Mouse (Mus musculus): ENCODE results near the gene Fam241a.

Gene Fam241a

DNA sequence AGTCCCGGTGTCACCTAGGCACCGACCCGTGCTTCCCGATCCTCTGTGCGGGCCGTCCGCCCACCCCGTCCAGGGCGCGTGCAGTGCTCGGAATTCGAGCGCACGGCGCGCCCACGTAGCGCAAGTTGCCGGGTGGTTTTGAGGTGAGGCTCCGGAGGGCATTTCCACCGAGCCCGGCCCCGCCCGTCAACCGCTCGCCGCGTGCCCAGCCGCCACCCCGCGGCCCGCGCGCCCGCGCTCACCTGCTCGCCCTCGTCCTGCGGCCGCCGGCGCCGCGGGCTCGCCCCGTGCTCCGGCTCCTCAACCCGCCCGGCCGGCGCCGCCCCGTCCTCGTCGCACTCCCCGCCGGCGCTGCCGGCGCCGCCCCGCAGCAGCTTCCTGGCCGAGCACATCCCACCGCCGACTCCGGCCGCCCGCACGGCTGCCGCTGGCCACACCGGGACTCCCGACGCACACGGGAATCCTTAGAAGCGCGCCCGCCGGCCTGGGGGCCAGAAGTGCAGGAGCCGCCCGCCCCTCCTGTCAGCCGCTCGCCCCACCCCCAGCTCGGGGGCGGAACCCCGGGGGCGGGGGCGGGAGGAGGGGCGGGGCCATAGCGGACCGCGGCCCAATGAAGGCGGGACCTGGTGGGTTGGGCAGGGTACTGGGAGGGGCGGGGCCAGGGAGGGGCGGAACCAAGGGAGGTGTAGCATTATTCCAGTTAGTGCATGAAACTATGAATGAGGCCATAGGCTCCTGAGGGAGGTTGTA lies at the start of gene Fam241a:
Gene Fam241a (minus strand): TSS at position 533 of the 750 bp plus-strand sequence.
- peak; percentile 52 to 62 for DNase-seq (ENCODE audit: low spot score in 2 of 2)

- DNase-seq (ENCODE audit: low spot score in 2 of 2) = no peak
Observed at GRCm38 (mm10) chr3:127932453-127932852, 36.3 kb upstream of the Fam241a start.

- no peak for DNase-seq (ENCODE audit: low spot score in 2 of 2)
Observed at GRCm38 (mm10) chr3:127930326-127931012, 34.3 kb upstream of the Fam241a start.

DNA sequence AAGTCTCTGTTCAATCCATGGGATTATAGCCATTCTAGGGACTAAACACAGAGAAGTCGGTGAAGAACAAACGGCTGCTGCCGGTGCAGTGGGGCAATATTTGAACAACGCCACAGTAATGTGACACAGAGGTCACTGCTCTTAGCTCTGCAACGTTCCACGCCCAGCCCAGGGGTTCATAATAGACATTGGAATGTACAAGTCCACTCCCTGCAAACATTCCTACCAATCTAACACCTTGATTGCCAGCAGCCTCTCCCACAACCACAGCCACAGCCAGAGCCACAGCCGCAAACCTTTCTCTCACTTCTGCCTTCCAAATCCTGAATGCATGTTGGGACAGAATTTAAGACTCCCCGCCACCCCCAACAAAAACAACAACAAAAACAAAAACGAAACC lies 33.8 kb upstream of the Fam241a start:
- DNase-seq (ENCODE audit: low spot score in 2 of 2) = no peak

GRCm38 (mm10) chr3:127926635-127927183 lies 30.6 kb upstream of the Fam241a start:
- no peak for DNase-seq (ENCODE audit: low spot score in 2 of 2)

- no peak for DNase-seq (ENCODE audit: low spot score in 2 of 2)
Observed at GRCm38 (mm10) chr3:127924464-127924863, 28.3 kb upstream of the Fam241a start.

GRCm38 (mm10) chr3:127923183-127923582 lies 27.1 kb upstream of the Fam241a start:
- no peak for DNase-seq (ENCODE audit: low spot score in 2 of 2)

- no peak for DNase-seq (ENCODE audit: low spot score in 2 of 2)
Observed at GRCm38 (mm10) chr3:127922125-127922524, 26.0 kb upstream of the Fam241a start.

- DNase-seq (ENCODE audit: low spot score in 2 of 2) = no peak
Observed at GRCm38 (mm10) chr3:127917999-127918661, 22.0 kb upstream of the Fam241a start.

DNA sequence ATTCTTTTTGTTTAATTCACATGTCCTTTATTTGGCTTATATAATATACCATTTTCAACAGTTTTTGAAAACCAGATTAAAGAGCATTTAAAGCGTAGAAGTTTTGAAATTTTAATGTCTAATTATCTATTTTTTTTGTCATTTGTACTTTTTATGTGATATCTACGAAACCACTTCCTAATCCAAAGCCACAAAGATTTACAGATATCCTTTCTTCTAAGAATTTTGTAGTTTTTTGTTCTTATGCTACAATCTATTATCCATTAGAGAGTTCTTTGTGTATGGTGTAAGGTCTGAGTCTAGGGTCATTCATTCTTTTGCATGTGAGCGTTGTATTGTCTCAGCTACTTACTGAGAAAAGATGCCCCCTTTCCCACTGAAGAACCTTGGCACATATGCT lies 21.4 kb upstream of the Fam241a start:
- no peak for DNase-seq (ENCODE audit: low spot score in 2 of 2)

DNA sequence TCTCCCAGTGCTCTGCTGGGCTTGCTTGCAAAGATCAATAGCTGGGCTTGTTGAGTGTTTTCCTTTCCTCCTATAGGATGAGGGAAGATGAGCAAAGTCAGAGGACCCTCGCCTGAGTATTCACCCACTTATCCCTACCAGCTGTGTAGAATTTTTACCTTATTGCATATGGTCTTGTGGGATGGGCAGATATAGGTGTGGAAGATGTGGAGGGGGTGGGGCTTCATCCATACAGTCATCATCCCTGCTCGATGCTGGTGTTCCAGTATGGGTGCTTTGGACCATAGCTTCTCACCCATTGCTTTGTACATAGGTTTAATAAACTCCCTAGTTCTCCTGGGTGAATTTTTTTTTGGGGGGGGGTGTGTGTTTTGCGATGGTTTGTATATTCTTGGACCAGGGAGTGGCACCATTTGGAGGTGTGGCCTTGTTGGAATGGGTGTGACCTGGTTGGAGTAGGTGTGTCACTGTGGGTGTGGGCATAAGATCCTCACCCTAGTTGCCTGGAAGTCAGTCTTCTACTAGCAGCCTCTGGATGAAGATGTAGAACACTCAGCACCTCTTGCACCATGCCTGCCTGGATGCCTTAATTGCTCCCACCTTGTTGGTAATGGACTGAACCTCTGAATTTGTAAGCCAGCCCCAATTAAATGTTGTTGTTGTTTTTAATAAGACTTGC lies 19.7 kb upstream of the Fam241a start:
- DNase-seq (ENCODE audit: low spot score in 2 of 2) = no peak

DNA sequence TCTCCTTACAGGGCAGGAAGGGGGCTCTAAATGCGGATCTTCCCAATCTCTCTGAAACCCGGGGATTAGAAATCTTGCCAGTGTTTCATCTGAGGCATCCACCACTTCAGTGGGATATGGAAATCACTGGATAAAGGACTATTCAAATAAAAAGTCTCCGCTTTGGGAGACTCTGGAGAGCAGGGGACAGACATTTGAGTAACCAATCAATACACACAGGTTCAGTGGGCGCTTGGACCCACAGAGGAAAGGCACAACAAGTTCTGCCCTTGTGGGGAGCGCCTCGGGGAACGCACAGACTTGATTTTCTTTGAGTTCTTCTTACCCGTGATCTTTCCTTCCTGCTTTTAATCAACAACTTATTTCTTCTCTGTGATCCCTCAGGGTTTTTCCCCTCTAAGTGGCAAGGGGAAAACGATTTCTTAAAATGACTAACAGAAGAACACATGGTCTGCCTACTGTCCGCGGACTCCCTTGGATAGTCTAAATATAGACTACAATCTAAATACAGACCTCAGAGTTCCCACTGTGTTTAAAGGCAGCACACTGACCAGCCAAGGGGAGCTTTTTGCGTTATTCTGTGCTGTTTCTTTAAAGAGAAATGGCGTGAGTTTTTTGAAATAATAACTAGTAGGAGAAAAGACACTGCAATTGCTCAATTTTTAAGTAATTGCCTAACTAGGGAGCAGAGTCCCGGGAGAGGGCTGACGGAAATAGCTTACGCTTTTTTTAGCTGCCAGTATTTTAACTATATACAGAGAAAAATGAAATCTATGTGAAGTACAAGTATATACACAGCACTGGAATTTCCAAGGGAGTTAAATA lies 18.0 kb upstream of the Fam241a start:
- DNase-seq (ENCODE audit: low spot score in 2 of 2) = no peak

DNA sequence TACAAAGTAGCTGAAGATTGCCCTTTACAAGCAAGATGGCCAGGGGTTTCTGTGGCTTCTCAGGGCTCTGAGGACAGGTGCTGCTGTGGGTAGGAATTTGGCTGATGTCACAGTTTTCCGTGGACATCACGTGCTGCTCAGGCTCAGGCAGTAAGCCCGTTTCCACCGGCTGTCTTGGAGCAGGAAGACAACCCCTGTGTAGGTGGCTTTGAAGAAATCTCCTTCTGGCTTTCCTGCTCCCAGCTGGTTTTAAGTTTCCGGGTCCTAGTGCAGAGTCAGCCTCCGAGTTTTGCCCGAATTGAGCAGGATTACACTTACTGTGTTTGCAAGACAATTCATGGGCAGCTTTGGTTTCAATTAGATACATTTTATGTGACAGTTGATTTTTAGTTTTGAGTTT lies 13.8 kb upstream of the Fam241a start:
- DNase-seq (ENCODE audit: low spot score in 2 of 2) = no peak

- DNase-seq (ENCODE audit: low spot score in 2 of 2) = no peak
Observed at GRCm38 (mm10) chr3:127894981-127895779, 944 bp downstream of the Fam241a start.

GRCm38 (mm10) chr3:127893902-127894301 lies 2.2 kb downstream of the Fam241a start:
- no peak for DNase-seq (ENCODE audit: low spot score in 2 of 2)

GRCm38 (mm10) chr3:127891906-127892305 lies 4.2 kb downstream of the Fam241a start:
- no peak for DNase-seq (ENCODE audit: low spot score in 2 of 2)

DNA sequence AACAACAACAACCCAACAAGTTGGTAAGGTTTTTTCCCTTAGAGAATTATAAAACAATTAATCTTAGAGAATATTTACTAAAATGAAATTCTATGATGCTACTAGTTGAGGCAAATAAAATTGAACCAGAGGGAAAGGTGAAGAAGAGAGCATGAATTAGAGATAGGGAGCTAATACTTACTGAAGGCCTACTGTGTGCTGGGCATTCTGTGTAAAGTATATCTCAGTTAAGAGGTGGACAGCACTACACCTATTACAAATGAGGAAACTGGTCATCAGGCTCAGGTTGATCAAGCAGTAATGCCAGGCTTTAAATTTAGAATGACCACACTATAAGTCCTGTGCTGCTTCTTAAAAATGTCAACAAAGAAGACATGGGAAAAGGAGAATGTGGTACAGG lies 6.1 kb downstream of the Fam241a start:
- no peak for DNase-seq (ENCODE audit: low spot score in 2 of 2)

DNA sequence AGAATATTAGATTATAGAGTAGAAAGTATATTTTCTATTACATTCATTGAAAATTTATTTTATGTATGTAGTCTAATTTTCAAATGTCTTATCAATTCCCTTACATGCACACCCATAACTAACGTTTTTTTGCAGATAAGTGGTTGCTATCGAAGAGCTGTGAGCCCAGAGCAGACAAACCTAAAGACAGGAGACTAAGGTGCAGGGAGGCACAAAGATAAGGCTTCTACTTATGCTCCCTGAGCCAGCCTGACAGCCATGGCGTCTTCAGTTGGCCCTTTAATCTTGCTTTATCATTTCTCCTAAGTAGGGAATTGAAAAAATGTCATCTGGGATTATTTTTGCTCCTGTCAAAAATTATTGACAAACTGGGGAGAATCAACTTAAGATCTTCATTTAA lies 6.6 kb downstream of the Fam241a start:
- DNase-seq (ENCODE audit: low spot score in 2 of 2) = no peak

DNA sequence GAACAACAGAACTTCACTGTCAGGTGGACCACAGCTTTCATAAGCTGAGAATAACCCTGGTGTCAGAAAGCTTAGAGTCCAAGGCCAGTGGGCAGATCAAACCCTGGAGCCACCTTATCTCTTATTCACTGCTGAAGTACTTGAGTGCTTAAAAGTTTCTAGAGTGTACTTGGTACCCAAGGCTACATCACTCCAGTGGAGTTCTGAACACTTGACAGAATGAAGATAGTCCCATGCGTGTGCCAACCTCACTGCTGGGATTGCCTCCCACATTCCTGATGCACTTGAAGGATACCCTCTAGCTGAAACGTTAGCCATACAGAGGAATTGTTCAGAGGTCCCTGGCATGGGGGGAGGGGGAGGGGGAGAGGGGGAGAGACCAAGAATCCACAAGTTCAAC lies 14.4 kb downstream of the Fam241a start:
- no peak for DNase-seq (ENCODE audit: low spot score in 2 of 2)

- DNase-seq (ENCODE audit: low spot score in 2 of 2) = no peak
Observed at GRCm38 (mm10) chr3:127879968-127880367, 16.2 kb downstream of the Fam241a start.
